Mouse (Mus musculus): ENCODE results near the gene Gm8369. TPM values are rescaled to one million over a fixed set of nuclear protein-coding genes. Genes with fewer than 3 reads are reported as not detected.
A peak's percentile ranks its signal among the peaks of the same experiment; 100 is the strongest.

The Gm8369 gene
- polyA plus RNA-seq, 1 experiment: 38.1 TPM

GRCm38 (mm10) chr19:11479714-11480113 is 6.0 kb upstream of the Gm8369 start:
- no peak overlapping the region for H3K4me3 ChIP-seq (ENCODE audit: extremely low read depth, insufficient read depth, insufficient read length)
- peak overlapping the region; percentile 60 for H3K27ac ChIP-seq (ENCODE audit: insufficient read depth, low read length)
- no peak for DNase-seq (ENCODE audit: low read depth in 1 of 2, low spot score in 2 of 2)
- no peaks in the 10 kb centered on the region for H3K27me3 ChIP-seq (ENCODE audit: control insufficient read depth, insufficient read depth, low read length)
- TF ChIP-seq CTCF (IDR thresholded peaks at IDR 0.05; ENCODE audit: extremely low read depth, insufficient read depth, insufficient read length, insufficient replicate concordance) (no peak), POLR2A (IDR thresholded peaks at IDR 0.05; ENCODE audit: low read depth, low read length) (no peak)
- peaks cover 14% of the 10 kb centered on the region for H3K4me1 ChIP-seq (ENCODE audit: control insufficient read depth, insufficient read depth, insufficient read length)
- H3K36me3 ChIP-seq (ENCODE audit: control insufficient read depth, insufficient read depth, low read length): peaks cover 26% of the 10 kb centered on the region
- 72% methylated on average over 2 of the region's 2 CpGs for WGBS

- TF ChIP-seq CTCF (IDR thresholded peaks at IDR 0.05; ENCODE audit: extremely low read depth, insufficient read depth, insufficient read length, insufficient replicate concordance): no peak
- TF ChIP-seq POLR2A (IDR thresholded peaks at IDR 0.05; ENCODE audit: low read depth, low read length): no peak
- Histone ChIP-seq H3K36me3 (ENCODE audit: control insufficient read depth, insufficient read depth, low read length) (peaks cover 15% of the 10 kb centered on the region), H3K4me3 (ENCODE audit: extremely low read depth, insufficient read depth, insufficient read length) (peak overlapping the region; percentile 34), H3K27me3 (ENCODE audit: control insufficient read depth, insufficient read depth, low read length) (no peaks in the 10 kb centered on the region), H3K4me1 (ENCODE audit: control insufficient read depth, insufficient read depth, insufficient read length) (peaks cover 12% of the 10 kb centered on the region), H3K27ac (ENCODE audit: insufficient read depth, low read length) (peak overlapping the region; percentile 54; the same call in 1 of the 2 replicates)
- 83% methylated on average over 2 of the region's 2 CpGs for WGBS
- no peak for DNase-seq (ENCODE audit: low read depth in 1 of 2, low spot score in 2 of 2)
These were observed 3.1 kb upstream of the Gm8369 start for GRCm38 (mm10) chr19:11482684-11483083.

GRCm38 (mm10) chr19:11483941-11484340 is 1.8 kb upstream of the Gm8369 start:
- Histone ChIP-seq H3K27ac (ENCODE audit: insufficient read depth, low read length) (peak overlapping the region; percentile 98), H3K4me1 (ENCODE audit: control insufficient read depth, insufficient read depth, insufficient read length) (peaks cover 7% of the 10 kb centered on the region), H3K36me3 (ENCODE audit: control insufficient read depth, insufficient read depth, low read length) (peaks cover 11% of the 10 kb centered on the region), H3K27me3 (ENCODE audit: control insufficient read depth, insufficient read depth, low read length) (no peaks in the 10 kb centered on the region), H3K4me3 (ENCODE audit: extremely low read depth, insufficient read depth, insufficient read length) (peak overlapping the region; percentile 61)
- 27% methylated on average over 4 of the region's 4 CpGs for WGBS
- TF ChIP-seq POLR2A (IDR thresholded peaks at IDR 0.05; ENCODE audit: low read depth, low read length) (no peak), CTCF (IDR thresholded peaks at IDR 0.05; ENCODE audit: extremely low read depth, insufficient read depth, insufficient read length, insufficient replicate concordance) (no peak)
- DNase-seq (ENCODE audit: low read depth in 1 of 2, low spot score in 2 of 2): no peak

GRCm38 (mm10) chr19:11484388-11484787 is 1.4 kb upstream of the Gm8369 start:
- H3K4me3 ChIP-seq (ENCODE audit: extremely low read depth, insufficient read depth, insufficient read length): peak overlapping the region; percentile 61

GRCm38 (mm10) chr19:11485266-11485665 is 472 bp upstream of the Gm8369 start:
- H3K36me3 ChIP-seq (ENCODE audit: control insufficient read depth, insufficient read depth, low read length): peaks cover 9% of the 10 kb centered on the region
- 13% methylated on average over 3 of the region's 3 CpGs for WGBS
- peak in 1 of 2 experiments; percentile 65 for DNase-seq (ENCODE audit: low read depth in 1 of 2, low spot score in 2 of 2)
- no peaks in the 10 kb centered on the region for H3K27me3 ChIP-seq (ENCODE audit: control insufficient read depth, insufficient read depth, low read length)
- peak overlapping the region; percentile 98; the same call in 1 of the 2 replicates for H3K27ac ChIP-seq (ENCODE audit: insufficient read depth, low read length)
- H3K4me3 ChIP-seq (ENCODE audit: extremely low read depth, insufficient read depth, insufficient read length): no peak overlapping the region
- TF ChIP-seq CTCF (IDR thresholded peaks at IDR 0.05; ENCODE audit: extremely low read depth, insufficient read depth, insufficient read length, insufficient replicate concordance) (no peak), POLR2A (IDR thresholded peaks at IDR 0.05; ENCODE audit: low read depth, low read length) (no peak; the same call in 1 of the 2 replicates)
- H3K4me1 ChIP-seq (ENCODE audit: control insufficient read depth, insufficient read depth, insufficient read length): peaks cover 1% of the 10 kb centered on the region; the same call in 1 of the 2 replicates

More at GRCm38 (mm10) chr19:11484388-11484787, 1.4 kb upstream of the Gm8369 start:
- Histone ChIP-seq H3K4me1 (ENCODE audit: control insufficient read depth, insufficient read depth, insufficient read length) (peaks cover 6% of the 10 kb centered on the region; the same call in 1 of the 2 replicates), H3K36me3 (ENCODE audit: control insufficient read depth, insufficient read depth, low read length) (peaks cover 11% of the 10 kb centered on the region), H3K27me3 (ENCODE audit: control insufficient read depth, insufficient read depth, low read length) (no peaks in the 10 kb centered on the region), H3K27ac (ENCODE audit: insufficient read depth, low read length) (peak overlapping the region; percentile 98)
- DNase-seq (ENCODE audit: low read depth in 1 of 2, low spot score in 2 of 2): peak in 1 of 2 experiments; percentile 52
- 14% methylated on average over 3 of the region's 3 CpGs for WGBS
- TF ChIP-seq POLR2A (IDR thresholded peaks at IDR 0.05; ENCODE audit: low read depth, low read length) (peak; percentile 92), CTCF (IDR thresholded peaks at IDR 0.05; ENCODE audit: extremely low read depth, insufficient read depth, insufficient read length, insufficient replicate concordance) (no peak)

- no peak for DNase-seq (ENCODE audit: low read depth in 1 of 2, low spot score in 2 of 2)
These were observed 861 bp downstream of the Gm8369 start for GRCm38 (mm10) chr19:11486599-11486998.

More at GRCm38 (mm10) chr19:11486599-11486998, 861 bp downstream of the Gm8369 start:
- Histone ChIP-seq H3K4me3 (ENCODE audit: extremely low read depth, insufficient read depth, insufficient read length) (peak overlapping the region; percentile 59), H3K4me1 (ENCODE audit: control insufficient read depth, insufficient read depth, insufficient read length) (peaks cover 8% of the 10 kb centered on the region; the same call in 1 of the 2 replicates), H3K36me3 (ENCODE audit: control insufficient read depth, insufficient read depth, low read length) (peaks cover 2% of the 10 kb centered on the region; the same call in 1 of the 2 replicates), H3K27ac (ENCODE audit: insufficient read depth, low read length) (peak overlapping the region; percentile 92), H3K27me3 (ENCODE audit: control insufficient read depth, insufficient read depth, low read length) (no peaks in the 10 kb centered on the region)
- TF ChIP-seq POLR2A (IDR thresholded peaks at IDR 0.05; ENCODE audit: low read depth, low read length): peak; percentile 7; the same call in 1 of the 2 replicates
- no peak for TF ChIP-seq CTCF (IDR thresholded peaks at IDR 0.05; ENCODE audit: extremely low read depth, insufficient read depth, insufficient read length, insufficient replicate concordance)
- WGBS: 77% methylated on average over 1 of the region's 1 CpGs
